Mouse (Mus musculus): ENCODE data around the gene Ctnna3. TPM values are rescaled to one million over a fixed set of nuclear protein-coding genes. Genes with fewer than 3 reads are reported as not detected.
A peak's percentile ranks its signal among the peaks of the same experiment; 100 is the strongest.
"Not testable (repeated sequence)": the region's sequence is repeated elsewhere in the genome, so short reads cannot be mapped to it uniquely, and the experiment has no call there.

Ctnna3 gene
- total RNA-seq, 2 experiments from 2014 or later: 75.4 to 79.3 TPM

GRCm38 (mm10) chr10:64311622-64312292 lies 881.9 kb downstream of the Ctnna3 start:
- DNase-seq: no peak
- intact Hi-C loops (cut with DNase I): no loop called here

GRCm38 (mm10) chr10:64320332-64320731 lies 890.4 kb downstream of the Ctnna3 start:
- no peak for DNase-seq
- intact Hi-C loops (cut with DNase I): no loop called here

DNA sequence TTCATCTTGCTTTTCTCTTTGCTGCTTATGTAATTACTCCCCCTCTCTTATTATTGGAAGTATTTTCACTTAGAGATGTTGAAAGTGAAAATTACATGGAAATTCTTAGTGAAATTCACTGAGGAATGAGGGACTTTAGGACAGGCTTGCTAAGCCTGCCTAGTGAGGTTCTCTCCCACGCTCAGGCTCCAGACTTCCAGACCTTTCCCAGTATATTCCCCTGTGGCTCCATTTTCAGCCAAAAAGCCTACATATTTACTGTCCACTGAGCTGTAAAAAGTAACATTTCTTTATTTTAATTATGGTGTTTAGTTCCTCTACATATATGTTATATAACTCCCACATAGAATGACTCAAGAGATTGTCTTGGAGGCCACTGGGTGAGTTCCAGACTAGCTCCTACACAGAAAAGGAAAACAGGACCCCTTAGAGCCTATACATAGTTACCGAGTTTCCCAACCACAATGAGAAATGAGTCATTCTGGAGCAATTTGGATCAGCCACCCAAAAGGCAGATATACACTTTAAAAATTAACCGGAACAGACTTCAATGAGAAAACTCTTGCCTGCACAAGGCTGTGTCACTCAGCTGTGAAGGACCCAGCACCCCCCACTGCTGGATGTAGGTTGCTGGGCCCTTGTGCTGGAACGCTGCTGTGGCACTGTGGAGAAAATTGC lies 912.9 kb downstream of the Ctnna3 start:
- intact Hi-C loops (cut with DNase I): no loop called here
- no peak for DNase-seq

GRCm38 (mm10) chr10:64373288-64373687 lies 943.4 kb downstream of the Ctnna3 start:
- no peak for DNase-seq
- intact Hi-C loops (cut with DNase I): no loop called here

DNA sequence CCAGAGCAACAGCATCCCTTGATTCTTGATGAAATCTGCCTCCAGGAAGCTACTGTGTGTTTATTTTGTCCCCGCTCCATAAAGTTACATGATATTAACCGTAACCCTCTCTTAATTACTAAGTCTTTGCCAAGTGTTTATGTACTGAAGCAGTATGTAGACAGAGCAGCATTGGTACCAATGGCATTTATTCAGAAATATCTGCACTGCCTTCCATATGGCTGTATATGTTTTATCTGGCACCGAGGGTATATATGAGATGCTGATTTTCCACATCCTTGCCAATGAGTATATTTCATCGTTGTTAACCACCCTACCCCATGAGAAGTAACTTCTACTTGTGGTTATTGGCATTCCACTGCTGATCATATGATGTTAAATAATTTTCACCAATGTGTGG lies 947.9 kb downstream of the Ctnna3 start:
- intact Hi-C loops (cut with DNase I): no loop called here

DNA sequence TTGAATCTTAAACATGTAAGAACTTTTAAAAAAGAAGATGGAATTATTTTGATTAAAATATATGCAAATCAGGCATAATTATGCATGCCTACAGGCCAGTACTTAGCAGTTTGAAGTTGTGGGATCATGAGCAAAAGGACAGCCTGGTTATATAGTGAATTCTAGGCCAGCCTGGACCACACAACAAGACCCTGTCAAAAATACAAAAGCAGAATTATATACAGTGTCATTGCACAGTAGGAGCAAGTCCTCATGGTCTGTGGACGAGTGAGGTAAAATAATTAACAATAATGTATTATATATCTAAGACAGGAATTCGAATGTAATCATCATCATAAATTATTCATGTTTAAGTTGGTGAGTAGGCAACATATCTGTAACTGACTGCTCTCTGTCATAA lies 966.7 kb downstream of the Ctnna3 start:
- DNase-seq: no peak
- intact Hi-C loops (cut with DNase I): no loop called here

More for the DNA sequence above, 947.9 kb downstream of the Ctnna3 start:
- DNase-seq: no peak

DNA sequence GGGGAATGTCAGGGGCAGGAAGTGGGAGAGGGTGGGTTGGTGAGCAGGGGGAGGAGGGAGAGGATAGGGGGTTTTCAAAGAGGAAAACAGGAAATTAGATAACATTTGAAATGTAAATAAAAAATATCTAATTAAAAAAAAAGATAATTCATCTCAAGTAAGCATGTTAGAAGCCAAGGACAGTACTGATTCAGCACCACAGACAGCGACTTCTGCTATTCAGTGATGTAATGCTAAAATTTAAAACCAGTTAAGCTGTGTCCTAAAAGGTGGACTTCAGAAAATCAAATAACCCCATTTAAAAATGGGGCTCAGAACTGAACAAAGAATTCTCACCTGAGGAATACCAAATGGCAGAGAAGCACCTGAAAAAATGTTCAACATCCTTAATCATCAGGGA lies 988.5 kb downstream of the Ctnna3 start:
- intact Hi-C loops (cut with DNase I): not testable (repeated sequence)

GRCm38 (mm10) chr10:64438736-64439135 lies 1008.8 kb downstream of the Ctnna3 start:
- intact Hi-C loops (cut with DNase I): no loop called here
- no peak for DNase-seq

More for the DNA sequence above, 988.5 kb downstream of the Ctnna3 start:
- peak; percentile 7 to 16 for DNase-seq

GRCm38 (mm10) chr10:64448624-64449023 lies 1018.7 kb downstream of the Ctnna3 start:
- DNase-seq: no peak
- intact Hi-C loops (cut with DNase I): no loop called here

DNA sequence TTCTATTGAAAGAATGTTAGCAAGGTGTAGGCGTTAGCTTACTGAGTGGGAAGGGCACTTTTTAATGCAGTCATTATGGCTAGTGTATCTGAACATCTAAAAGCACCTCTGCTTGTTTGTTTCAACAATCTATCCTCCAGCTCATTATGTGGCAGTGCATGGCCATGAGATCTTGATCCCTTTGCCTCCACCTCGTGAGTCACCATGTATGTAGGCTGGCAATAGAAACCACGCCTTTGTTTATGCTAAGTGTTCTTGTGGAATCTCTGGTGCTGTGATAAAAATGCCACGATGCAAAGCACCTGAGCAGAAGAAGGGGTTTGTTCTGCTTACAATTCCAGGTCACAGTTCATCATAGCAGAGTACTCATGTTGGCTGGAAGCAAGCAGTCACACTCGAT lies 1053.4 kb downstream of the Ctnna3 start:
- no peak for DNase-seq
- intact Hi-C loops (cut with DNase I): no loop called here

GRCm38 (mm10) chr10:64489471-64489870 lies 1059.6 kb downstream of the Ctnna3 start:
- intact Hi-C loops (cut with DNase I): no loop called here
- DNase-seq: no peak

DNA sequence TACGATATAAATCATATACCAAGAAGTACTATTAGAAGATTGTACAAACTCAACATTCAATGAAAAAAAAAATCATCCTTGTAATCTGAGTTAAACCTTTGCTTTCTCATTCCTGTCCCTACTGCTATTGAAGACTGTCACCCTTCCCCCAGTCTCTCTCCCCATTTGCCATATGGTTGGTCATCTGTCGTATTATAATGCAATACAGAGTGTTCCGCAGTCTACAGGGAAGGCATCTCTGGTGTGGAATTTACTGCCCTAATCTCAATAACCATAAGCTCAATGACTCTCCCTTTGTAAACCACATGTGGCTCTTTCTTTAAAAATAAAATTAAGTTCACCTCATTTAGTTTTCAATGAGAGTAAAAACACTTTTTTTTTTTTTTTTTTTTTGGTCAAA lies 1113.7 kb downstream of the Ctnna3 start:
- intact Hi-C loops (cut with DNase I): no loop called here
- no peak for DNase-seq

- intact Hi-C loops (cut with DNase I): no loop called here
These were observed 1114.5 kb downstream of the Ctnna3 start for GRCm38 (mm10) chr10:64544389-64544788.

GRCm38 (mm10) chr10:64571311-64571710 lies 1141.4 kb downstream of the Ctnna3 start:
- no peak for DNase-seq
- intact Hi-C loops (cut with DNase I): no loop called here

More at GRCm38 (mm10) chr10:64544389-64544788, 1114.5 kb downstream of the Ctnna3 start:
- DNase-seq: no peak

GRCm38 (mm10) chr10:64588116-64588515 lies 1158.2 kb downstream of the Ctnna3 start:
- intact Hi-C loops (cut with DNase I): no loop called here
- no peak for DNase-seq

GRCm38 (mm10) chr10:64636760-64637159 lies 1206.9 kb downstream of the Ctnna3 start:
- intact Hi-C loops (cut with DNase I): no loop called here
- DNase-seq: no peak

DNA sequence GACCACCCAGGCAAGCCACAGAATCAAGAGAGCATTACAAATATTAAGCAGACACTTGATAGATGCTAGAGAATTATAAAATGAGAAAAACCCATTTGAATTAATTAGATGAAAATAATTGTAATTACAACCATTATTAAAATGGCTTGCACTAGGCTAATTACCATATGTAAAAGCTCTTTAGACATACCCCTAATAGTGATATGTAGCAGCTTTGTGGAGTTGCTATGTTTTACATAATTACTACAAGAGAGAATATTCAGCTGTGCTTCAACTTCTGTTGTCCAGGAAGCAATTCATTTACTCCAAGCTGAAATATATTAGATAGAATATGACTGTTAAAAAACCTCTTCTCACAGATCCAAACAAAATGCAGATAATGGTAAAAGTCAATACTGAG lies 1209.2 kb downstream of the Ctnna3 start:
- intact Hi-C loops (cut with DNase I): no loop called here

GRCm38 (mm10) chr10:64641093-64641492 lies 1211.2 kb downstream of the Ctnna3 start:
- no peak for DNase-seq
- intact Hi-C loops (cut with DNase I): no loop called here

More for the DNA sequence above, 1209.2 kb downstream of the Ctnna3 start:
- no peak for DNase-seq

GRCm38 (mm10) chr10:64641576-64641975 lies 1211.7 kb downstream of the Ctnna3 start:
- DNase-seq: no peak
- intact Hi-C loops (cut with DNase I): no loop called here

DNA sequence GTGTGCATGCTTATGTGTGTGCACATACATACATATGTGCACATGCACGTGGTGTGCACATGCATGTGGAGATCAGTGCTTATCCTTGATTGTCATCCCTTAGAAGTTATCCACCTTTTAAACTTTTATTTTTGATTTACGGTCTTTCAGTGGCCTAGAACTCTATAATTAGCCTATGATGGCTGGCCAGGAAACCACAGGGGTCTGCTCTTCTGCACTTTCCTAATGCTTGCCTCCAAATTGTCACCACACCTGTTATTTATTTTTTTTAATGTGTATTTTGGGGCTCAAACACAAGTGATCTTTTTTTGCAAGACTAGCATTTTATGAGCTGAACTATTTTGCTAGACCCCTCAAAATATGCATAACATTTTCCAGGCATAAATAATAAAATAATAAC lies 1214.1 kb downstream of the Ctnna3 start:
- intact Hi-C loops (cut with DNase I): no loop called here

DNA sequence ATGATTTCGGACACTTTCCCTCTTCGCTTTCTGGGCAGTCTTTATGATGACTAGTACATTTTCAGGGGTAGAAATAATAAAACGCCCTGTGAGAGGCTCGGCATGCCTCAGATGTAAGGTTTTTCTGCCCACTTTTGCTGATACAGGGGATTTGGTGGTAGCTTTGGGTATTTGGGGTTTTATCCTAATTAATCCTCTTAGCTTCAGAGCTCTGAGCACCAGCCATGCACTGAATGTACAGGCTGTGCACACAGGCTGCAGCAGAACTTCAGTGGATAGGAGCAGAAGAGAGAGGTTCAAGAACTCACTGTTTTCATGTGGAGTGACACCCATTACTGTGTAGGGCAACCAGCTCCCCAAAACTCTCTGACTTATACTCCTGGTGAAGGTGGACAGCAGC lies 1231.3 kb downstream of the Ctnna3 start:
- intact Hi-C loops (cut with DNase I): no loop called here
- no peak for DNase-seq

More for the DNA sequence above, 1214.1 kb downstream of the Ctnna3 start:
- DNase-seq: no peak

GRCm38 (mm10) chr10:64671469-64671868 lies 1241.6 kb downstream of the Ctnna3 start:
- intact Hi-C loops (cut with DNase I): no loop called here
- no peak for DNase-seq

Data from heart, postnatal 10 days (tissue).